Mouse (Mus musculus): ENCODE measurements around the gene Herc2.

The Herc2 gene

DNA sequence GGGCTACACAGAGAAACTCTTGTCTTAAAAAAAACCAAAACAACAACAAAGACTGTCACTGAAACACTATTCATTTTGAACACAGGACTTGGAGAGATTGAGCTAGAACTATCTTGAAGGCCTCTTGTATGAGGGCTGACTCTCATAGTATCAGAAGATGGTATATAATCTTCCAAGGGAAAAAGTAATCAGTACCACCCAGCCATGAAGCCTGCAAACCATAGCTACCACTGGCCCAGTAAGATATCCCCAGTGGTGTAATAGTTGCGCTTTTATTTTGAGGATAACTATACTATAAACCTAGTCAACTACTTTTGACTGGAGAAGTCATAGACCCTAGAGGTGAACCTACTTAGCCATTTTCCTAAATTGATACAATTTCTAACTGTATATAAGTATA, 16.6 kb downstream of the Herc2 start:
- no peak for DNase-seq (ENCODE audit: low spot score)

- DNase-seq (ENCODE audit: low spot score), result no peak
Observed at GRCm38 (mm10) chr7:56071724-56072123, 21.7 kb downstream of the Herc2 start.

DNA sequence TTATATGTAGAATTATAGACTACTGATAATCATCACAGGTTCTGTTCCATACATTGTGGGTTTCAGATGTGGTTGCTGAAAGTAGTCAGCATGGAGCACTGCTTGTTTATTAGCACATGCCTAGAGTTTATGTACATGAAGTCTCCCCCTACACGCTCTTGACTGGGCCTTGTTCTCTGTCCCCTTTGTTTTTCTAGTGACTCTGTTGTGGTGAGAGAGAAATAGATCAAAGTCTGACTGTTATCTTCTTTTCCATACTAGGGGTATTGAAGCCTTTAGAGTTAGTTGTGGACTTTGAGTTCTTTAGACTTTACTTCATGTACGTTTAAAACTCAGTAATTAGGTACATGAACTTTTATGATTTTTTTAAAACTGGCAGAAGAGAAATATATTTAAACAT, 33.0 kb downstream of the Herc2 start:
- no peak for DNase-seq (ENCODE audit: low spot score)

GRCm38 (mm10) chr7:56089097-56089496, 39.1 kb downstream of the Herc2 start:
- DNase-seq (ENCODE audit: low spot score), result no peak

- no peak for DNase-seq (ENCODE audit: low spot score)
Observed at GRCm38 (mm10) chr7:56091445-56091844, 41.4 kb downstream of the Herc2 start.

DNA sequence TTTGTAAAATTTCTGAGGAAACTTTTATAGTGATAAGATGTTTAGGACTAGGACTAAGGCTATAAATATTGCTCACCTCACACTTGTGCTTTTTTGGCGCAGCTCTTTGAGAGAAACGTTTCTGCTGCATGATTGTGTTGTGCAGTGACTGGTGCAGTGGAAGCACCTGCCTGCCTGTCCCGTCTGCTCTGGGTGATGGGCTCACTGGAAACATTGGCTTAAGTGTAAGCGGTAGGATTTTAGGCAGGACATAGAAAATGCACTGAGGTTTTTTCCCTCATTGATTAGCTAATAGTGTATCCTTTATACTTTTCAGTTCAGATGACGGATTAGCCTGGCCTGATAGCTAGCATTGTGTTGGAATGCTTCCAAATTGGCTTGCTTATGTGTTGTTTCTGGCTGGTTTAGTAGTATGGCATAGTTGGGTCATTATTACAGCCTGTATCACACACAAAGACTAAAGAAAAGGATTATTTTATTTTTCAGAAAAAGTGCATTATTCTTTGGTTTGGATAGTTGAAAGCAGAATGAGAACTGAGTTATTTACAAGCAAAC, 52.4 kb downstream of the Herc2 start:
- no peak for DNase-seq (ENCODE audit: low spot score)

DNA sequence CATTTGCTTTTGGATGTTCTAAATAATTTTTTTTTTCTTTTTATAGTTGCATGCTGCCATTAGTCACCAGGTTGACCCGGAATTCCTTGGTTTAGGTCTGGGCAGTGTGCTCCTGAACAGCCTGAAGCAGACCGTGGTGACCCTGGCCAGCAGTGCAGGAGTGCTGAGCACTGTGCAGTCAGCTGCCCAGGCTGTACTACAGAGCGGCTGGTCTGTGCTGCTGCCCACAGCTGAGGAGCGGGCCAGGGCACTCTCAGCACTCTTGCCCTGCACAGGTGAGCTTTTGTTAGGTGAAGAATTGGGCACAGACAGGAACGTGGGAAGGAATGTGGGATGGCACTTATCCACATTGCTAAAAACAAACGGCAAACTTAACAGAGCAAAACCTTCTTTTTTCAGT, 63.0 kb downstream of the Herc2 start:
- DNase-seq (ENCODE audit: low spot score), result no peak

DNA sequence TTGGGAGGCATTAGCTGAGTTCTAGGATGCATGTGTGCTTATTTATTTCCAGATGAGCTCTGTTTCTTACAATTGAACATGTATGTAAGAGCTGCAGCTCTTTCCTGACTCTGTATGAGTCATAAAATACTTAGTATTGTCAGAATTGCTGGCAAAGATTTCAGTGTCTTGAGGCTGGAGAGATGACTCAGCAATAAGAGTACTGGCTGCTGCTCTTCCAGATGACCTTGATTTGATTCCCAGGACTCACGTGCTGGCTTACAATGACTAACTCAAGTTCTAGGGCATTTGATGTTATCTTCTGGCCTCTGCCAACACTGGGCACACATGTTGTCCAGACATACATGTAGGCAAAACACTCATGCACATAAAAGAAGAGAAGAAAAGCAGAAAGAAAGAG, 64.2 kb downstream of the Herc2 start:
- peak; percentile 9 for DNase-seq (ENCODE audit: low spot score)

DNA sequence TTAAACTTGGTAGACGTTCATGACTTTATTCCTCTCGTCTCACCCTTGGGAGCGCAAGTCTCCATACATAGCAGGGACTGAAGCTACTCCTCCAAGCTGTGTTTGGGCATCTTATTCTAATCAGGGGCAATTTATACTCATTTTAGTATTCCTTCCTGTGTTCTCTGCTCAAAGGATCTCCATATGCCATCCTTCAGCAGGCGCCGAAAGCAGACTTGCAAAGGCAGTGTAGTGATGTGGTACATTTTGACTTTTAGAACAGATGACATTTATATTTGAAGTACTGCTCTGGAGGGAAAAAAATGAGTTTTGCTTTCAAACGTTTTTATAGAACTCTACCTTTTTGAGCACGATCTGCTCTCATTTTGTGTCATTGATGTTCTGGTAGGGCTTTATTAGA, 71.0 kb downstream of the Herc2 start:
- DNase-seq (ENCODE audit: low spot score), result no peak

DNA sequence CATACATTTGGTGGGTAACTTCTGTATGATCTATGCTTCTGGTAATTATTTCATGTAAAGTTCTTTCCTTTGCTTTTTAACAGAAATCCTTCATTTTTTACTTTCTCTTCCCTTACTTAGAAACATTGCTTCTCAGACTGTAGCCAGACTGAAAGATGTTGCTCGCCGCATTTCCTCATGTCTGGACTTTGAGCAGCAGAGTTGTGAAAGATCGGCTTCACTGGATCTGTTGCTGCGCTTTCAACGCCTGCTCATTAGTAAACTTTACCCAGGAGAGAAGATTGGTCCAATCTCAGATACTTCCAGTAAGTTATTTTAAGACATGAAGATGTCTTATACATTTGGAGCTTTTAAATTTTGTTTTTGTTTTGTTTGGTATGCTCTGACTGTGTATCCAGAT, 71.4 kb downstream of the Herc2 start:
- no peak for DNase-seq (ENCODE audit: low spot score)

- no peak for DNase-seq (ENCODE audit: low spot score)
Observed at GRCm38 (mm10) chr7:56128080-56128479, 78.1 kb downstream of the Herc2 start.

DNA sequence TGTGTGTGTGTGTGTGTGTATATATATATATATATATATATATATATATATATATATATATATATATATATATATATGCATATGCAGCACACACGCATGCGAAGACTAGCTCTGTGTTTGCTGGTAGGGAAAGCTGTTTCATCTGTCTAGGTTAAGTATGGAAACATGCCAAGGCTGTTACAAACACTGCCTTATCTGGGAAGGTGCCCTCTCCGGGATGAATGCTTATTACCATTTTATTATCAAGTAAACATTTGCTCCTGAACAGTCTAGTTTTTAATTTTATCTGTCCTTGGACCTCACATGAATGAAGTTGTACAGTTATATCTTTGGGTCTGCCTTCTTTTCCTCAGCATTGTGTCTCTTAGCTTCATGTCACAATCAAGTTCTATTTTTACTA, 79.6 kb downstream of the Herc2 start:
- no peak for DNase-seq (ENCODE audit: low spot score)

GRCm38 (mm10) chr7:56131548-56131947, 81.6 kb downstream of the Herc2 start:
- DNase-seq (ENCODE audit: low spot score), result no peak

GRCm38 (mm10) chr7:56138706-56139105, 88.7 kb downstream of the Herc2 start:
- DNase-seq (ENCODE audit: low spot score), result no peak

DNA sequence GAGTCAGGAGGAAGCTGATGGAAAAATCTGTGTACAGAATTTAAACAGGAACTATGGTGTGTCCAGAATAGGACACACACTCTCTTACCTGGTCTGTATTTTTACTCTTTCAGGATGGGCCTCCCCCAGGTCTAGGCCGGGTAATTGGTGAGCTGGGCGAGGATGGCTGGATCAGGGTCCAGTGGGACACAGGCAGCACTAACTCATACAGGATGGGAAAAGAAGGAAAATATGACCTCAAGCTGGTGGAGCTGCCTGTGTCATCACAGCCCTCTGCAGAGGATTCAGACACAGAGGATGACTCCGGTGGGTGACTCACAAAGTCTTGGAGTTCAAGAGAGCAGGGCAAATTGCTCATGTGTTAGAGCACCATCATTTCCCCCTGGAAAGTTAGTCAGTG, 96.4 kb downstream of the Herc2 start:
- DNase-seq (ENCODE audit: low spot score), result no peak

DNA sequence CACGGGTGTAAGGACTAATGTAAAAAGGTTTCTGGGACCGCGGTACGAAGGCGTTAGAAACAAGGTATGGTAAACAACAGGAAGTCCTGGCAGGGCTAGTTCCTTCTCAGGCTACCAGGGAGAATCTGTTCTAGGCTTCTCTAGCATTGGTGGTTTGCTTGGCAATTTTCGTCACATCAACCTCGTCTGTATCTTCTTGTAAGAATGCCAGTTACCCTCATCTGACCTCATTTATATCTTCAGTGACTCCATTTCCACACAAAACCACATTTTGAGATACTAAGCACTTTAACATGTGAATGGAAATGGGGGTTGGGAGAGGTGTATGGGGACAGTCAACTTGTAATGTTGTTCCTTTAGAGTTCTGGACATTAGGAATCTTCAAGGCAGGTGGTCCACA, 98.9 kb downstream of the Herc2 start:
- DNase-seq (ENCODE audit: low spot score), result no peak

- DNase-seq (ENCODE audit: low spot score), result no peak
Observed at GRCm38 (mm10) chr7:56151885-56152676, 102.1 kb downstream of the Herc2 start.

- no peak for DNase-seq (ENCODE audit: low spot score)
Observed at GRCm38 (mm10) chr7:56153161-56153560, 103.2 kb downstream of the Herc2 start.

GRCm38 (mm10) chr7:56153625-56154024, 103.6 kb downstream of the Herc2 start:
- DNase-seq (ENCODE audit: low spot score), result no peak

GRCm38 (mm10) chr7:56163316-56163715, 113.3 kb downstream of the Herc2 start:
- no peak for DNase-seq (ENCODE audit: low spot score)

DNA sequence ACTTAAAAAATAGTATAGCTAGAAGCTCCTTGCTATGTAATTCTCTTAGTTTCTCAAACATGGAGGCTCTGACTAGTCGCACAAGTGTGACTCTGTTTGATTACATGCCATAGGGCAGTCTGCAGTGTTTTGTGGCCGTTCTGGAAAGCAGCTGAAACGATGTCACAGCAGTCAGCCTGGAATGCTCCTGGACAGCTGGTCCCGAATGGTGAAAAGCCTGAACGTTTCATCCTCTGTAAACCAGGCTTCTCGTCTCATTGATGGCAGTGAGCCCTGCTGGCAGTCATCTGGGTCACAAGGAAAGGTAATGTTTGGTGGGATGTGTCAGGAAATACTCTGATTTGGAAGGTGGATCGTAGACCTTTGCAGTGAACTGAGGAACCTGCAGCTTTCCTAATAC, 118.7 kb downstream of the Herc2 start:
- DNase-seq (ENCODE audit: low spot score), result no peak

GRCm38 (mm10) chr7:56177371-56177770, 127.4 kb downstream of the Herc2 start:
- DNase-seq (ENCODE audit: low spot score), result no peak

DNA sequence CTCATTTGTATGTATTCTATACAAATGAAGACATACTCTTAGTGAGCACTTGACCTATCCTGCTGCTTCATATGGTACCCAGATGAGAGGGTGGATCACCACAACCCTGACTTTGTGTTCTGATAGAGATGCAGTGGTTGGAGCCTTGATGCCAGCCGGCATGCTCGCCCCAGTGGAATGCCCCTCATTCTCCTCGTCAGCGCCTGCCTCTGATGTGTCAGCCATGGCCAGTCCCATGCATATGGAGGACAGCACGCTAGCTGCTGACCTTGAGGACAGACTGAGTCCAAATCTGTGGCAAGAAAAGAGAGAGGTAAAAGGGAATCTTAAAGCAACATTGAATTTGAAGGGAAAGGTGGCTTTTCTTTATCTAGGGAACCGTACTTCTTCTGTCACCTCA, 141.0 kb downstream of the Herc2 start:
- DNase-seq (ENCODE audit: low spot score), result no peak

- DNase-seq (ENCODE audit: low spot score), result no peak
Observed at GRCm38 (mm10) chr7:56191661-56192060, 141.7 kb downstream of the Herc2 start.

Data from urinary bladder, postnatal 14 days (tissue).